Mouse (Mus musculus) kidney, adult 18-20 months (tissue): ENCODE results near the gene Gab1.

ENCODE experiments used
- DNase-seq: peaks from one replicate; pipeline ENCODE4 v3.0.0; 2021

Gab1 gene

DNA sequence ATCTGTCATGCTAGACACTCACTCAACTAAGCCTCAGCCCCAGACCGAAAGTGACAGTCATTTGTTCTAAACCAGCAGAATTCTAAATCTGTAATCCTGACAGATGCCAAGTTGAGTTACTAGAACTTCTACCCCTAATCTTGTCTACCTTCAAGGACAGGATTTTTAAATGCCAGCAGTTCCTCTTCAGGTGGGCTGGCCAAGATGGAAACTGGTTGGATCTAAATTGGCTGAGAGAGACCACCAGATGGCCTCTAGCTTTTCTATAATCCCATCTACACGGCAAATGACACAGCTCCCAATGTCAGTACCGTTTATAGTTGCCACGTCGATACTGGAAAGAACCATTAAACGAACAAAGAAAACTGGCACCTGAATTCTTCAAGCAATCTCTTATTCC, 8.9 kb downstream of the Gab1 start:
- no peak for DNase-seq

DNA sequence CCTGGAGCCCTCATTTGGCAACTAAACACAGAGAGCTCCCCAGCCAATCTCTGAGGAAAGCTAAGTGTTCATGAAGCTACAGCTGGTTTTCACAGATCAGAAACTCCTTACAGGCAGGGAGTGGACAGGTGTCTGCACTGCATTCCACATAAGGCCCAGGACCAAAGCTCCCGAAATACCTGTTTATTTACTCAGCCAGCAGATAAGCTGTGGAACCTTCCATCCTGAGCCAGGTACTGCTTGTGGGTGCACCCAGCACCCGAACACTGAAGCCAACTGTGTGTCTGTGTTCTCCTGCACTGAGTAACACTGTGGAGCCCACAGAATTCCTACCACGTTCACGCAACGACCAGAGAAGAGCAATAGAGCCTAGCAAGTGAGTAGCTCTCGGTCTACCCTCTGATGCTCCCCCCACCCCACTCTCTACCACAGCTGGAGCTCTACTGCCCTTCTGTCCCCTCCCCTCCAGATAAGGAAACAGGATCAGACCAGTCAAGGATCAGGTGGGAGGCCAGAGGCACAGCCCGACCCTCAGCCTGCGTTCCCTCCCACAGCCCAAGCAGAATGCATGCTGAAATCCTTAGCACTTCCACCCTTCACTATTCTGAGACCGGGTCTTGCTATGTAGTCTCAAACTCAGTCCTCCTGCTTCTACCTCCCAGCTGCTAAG, 9.6 kb downstream of the Gab1 start:
- DNase-seq: no peak

DNA sequence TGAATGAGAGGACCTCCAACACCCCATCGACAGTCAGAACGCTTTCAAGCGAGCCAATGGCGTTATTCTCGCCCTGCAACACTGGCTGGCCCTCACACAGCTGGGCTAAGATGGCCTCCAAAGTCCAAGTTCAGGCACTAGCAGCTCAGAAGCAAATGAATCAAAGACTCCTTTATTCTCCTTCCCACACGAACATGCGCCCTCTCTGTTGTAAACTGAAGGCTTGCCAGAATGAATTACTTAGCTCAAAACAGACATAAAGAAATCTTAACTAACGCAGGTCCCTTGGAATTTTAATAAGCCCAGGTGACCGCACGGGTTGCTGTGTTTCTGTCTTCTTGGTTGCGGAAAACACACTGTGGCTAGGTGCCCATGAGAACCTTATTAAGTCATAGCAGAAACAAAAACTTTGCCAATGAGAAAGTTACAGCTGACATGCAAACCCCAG, 10.4 kb downstream of the Gab1 start:
- DNase-seq: peak; percentile 14

DNA sequence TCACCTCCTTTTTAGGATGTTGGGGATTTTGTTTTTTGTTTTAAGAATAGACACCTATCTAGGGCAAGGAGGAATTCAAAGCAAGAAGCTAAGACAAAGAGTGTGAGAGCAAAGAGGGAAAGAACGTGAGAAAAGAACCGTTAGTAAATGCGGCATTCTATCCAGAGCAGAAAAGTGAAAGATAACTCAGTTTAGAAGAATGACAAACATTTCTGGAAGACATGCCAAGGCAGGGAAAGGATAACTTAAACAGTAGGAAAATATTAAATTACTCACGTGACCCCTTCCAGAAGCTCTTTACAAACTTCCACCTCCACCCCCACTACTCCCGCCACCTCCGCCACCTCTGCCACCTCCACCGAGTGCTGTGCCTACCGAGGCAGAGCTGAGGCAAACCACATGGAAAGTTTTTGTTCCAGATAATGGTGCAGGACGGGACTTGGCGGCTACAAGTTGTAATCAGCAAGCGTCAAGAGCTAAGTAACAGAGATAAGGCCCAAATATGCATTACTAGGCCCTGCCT, 11.5 kb downstream of the Gab1 start:
- DNase-seq: no peak

DNA sequence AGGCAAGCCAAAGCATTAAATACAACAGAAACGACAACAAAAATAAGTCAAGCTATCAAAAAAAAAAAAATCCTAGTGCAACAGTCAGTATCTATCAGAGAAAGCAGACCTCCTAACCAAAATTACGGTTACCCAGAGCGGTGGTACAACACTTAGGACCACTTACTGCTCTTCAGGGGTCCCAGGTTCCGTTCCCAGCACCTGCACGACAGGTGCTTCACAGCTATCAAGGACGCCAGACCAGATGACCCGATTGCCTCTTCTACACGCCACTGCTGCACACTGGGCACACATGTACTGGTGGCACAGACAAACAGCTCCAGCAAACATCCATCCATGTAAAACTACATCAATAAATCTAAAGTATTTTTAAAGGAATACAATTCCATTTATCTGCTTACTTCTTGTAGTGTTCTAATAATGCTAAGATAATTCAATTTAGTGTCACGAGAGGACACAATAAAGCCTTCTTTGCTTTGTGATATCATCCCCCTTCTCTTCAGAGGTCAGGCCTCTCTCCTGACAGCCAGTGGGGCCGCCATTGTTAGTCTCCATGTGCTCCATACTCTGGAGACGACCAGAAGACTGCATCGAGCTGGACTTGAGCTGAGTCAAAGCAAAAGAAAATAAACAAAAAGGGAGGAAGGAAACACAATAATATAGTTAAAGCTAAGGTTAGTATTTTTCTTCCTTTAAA, 12.2 kb downstream of the Gab1 start:
- no peak for DNase-seq

DNA sequence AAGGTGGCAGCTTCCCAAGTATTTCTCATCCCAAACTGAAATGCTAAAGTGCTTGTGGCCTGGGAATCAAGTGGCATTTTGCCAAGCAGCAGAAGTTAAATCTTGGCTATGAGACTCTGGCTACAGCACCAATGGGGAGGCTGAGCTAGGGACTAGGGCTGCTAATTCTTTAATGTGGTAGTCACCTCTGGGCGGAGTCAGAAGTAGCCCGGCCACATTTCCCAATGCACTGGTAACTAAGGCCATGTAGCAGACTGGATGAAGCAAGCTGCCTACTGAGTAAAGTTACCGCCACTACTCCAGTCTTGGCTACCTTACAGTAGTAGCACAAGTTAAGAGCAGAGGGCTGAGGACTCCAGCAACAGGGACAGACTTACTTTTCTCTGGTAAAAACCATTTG, 12.7 kb downstream of the Gab1 start:
- peak; percentile 38 for DNase-seq

DNA sequence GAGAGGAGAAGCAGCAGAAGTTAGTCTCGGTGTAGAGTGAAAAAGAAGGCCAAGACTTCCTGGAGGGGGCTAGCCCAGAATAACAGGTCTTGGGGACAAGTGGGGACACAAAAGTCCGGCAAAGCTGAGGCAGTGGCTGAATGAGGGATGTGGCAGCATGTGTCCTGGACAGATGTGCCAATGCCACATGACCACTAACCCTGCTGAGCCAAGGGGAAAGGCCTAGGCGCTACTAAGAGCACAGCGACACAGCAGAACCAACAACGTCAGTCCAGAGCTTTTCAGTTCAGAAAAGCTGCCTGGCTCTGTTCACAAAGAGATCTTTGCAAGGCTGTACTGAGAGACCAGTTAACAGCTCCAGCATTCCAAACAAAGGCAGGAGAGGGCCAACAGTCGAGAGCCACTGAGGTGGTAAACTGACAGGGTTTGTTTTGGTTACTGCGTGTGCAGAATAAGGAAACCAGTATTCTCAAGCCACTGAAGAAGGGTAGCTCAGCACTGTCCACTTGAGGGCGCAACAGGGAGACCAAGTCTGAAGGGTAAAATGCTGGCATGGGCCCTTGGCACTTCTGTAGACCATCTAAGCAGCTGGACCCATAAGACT, 15.0 kb downstream of the Gab1 start:
- no peak for DNase-seq

DNA sequence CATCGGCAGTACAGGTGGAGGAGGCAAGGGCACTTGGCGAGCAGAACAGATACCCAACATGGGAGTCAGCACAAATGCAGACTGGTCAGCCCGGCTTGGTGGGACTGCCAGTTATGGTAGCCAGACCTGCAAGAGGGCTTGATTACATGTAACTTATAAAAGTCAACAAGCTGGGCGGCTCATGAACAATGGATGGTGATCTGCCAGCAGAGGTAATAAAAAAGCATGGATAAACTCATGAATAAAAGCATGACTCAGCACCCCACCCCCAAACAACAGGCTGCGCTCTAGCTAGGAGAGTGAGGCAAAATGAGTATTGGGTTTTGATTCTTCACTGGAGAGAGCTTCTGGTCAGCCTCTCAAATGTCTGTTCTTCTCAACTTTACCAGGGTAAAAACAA, 16.9 kb downstream of the Gab1 start:
- DNase-seq: no peak

DNA sequence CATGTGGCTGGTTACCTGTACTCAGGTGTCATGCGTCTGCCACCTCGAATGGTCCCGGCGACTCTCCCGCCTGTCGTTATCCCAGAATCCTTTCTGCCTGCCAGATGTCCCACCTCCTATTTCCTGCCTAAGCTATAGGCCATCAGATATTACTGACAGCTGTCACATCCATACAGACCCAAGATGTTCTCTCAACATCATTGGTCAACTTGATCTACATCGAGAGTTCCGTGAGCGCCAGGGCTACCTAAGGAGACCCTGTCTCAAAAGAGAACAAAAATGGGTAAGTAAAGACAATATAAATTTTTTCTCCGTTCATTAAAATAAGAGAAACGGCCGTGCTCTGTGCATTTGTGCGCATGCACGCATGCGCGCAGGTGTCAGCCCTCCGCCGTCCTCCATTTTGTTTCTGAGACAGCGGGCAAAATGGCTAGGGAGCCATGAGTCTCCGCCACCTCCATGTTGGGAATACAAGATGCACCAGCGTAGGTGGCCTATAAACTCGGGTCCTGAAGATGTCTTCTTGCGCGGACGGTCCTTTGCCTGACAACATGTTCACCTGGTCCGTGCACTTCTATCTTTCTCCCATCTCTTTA, 21.0 kb downstream of the Gab1 start:
- DNase-seq: no peak

DNA sequence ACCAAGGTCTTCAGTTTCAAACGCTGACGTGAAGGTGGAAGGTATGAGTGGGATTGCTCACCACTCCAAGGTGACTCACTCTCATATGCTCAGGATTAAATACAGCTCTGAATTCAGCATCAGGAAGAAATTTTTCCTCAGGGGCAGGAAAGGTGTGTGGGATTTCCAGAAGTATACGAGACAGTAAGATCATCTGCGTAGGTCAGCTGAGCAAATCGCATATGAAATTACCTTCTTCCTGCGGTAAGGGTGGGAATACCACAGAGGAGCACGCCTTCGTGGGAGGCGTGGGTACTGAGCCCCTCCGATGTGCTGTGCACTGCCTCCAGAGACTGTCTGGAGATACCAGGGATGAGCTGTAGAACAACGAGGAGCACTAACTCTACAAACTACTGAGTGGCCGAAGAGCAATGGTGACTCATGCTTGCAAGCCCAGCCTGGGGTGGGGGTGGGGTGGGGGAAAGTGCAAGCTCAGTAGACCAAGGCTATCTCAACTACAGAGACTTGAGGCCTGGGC, 22.4 kb downstream of the Gab1 start:
- no peak for DNase-seq

DNA sequence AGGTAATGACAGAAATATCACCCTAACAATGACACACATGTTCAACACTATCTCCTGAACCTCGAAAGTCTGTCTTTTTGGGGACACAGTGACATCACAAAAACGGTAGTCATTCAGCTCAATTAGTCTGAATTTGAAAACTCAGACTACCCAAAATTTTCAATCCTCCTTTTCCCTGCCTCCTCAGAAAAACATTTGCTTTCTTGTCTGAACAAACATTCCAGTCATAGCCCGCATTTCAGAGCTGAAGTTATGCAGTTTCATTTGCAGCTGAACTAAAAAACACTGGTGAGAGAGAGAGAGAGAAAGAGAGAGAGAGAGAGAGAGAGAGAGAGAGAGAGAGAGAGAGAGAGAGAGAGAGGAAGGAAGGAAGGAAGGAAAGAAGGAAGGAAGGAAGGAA, 23.2 kb downstream of the Gab1 start:
- DNase-seq: no peak

DNA sequence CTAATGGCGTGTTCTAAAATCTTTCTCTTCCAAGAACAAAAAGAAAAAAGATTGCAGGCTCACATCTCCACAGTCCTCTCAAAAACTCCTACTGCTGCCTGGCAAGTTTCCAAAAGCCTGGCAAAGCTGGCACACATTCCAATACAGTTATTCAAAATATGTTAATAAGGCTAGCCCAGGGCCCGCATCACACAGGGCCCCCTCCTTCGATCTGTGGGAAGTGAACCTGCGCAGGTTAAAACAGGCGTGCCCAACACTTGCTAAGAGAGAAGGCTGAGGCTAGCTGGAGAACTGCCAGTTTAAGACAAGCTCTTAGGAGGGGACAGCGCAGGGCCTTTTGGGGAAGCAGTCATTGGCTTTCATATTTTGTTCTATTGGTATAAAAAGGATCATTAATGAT, 23.7 kb downstream of the Gab1 start:
- peak; percentile 75 for DNase-seq

DNA sequence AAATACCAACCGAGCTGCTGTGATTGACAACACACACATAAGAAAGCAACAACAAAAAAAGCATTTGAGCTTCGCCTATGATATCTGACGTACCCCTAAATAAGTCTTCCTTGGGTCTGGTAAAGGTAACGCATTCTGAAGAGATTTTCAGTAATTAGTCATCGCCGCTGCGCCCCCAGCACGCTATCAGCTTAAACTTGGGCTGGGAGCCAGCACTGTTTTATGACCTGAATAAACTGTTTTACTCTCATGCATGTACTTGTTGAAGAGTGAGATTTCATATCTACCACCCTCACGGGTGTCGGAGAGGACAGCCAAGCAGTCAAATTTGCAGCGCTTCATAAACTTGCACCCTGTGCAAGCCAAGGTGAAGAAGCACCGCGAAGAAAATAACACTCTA, 26.7 kb downstream of the Gab1 start:
- DNase-seq: no peak

DNA sequence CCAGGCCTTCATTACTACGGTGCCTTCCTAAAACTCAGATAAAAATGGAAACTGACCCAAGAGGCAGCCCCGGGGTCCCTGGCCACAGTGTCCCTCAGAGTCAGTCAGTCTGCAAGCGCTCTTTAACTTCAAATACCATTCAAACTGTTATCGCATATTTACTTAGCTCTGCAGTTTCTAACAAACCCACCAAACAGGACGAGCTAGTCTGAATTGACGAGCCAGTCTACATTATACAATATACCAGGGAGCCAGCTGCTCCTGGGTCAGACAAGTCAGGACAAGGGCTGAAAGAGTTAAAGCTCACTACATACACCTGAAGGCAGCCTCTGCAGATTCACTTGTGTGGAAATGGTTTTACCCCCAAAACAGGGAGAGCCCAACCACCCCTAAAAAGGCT, 27.1 kb downstream of the Gab1 start:
- no peak for DNase-seq

DNA sequence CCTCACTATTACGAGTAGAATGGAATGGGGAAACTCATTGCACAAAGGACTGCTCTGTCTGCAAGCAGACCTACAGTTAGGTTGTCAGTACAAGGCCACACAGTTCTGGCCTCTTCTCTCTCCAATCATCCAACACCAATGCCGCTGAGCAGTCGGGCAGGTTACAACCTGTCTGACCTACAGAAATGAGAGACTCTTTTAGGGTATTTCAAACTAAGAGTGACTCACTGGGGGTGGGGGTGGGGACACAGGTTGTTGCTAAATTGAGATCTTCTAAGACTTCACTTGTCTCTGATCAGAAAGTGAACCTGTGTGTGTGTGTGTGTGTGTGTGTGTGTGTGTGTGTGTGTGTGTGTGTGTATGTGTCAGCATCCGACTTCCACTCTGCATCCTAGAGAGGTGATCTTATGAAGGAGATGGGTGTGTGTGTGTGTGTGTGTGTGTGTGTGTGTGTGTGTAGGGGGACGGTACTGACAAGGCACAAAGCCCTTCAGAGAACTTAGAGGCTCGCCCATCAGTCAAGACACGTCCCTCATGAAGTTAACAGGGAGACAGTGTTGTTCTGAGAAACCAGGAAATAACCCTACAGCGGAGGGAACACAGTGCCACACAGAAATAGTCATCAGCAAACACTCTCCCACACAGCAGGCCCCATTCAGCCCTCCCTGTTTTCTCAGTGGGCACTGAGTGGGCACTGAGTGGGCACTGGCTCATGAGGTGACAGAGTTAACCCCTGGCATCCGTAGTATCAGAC, 27.7 kb downstream of the Gab1 start:
- DNase-seq: no peak

DNA sequence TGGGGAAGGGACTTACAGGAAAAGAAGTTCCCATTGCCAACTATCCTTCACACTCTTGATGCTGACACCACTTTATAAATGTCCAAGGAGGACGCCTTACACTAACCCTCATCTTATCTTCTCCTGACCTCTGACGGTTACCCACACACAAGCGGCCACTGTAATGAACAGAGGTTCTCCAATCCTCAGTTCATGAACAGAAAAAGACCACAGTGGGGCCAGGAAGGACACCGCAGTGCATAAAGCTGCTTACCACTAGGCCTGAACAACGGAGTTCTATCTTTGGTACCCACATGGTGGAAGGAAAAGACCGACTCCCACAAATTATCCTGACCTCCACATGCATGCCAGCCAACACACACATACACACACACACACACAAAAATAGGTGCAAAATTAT, 28.7 kb downstream of the Gab1 start:
- DNase-seq: no peak

DNA sequence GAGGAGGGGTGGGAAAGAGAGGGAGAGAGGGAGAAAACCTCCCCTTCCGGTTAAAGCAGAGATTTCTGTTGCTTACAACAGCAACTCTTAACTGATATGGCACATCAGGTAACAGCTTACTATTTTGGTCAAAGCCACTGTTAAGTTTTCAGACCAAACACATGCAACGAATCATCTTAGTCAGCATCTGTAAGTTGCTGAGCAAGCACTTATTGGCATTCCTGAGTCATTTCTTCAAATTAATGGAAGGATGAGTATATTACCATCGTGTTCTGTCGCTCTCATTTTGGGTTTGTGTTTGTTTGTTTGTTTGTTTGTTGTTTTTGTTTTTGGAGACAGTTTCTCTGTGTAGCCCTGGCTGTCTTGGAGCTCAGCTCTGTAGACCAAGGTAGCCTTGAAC, 30.3 kb downstream of the Gab1 start:
- no peak for DNase-seq

DNA sequence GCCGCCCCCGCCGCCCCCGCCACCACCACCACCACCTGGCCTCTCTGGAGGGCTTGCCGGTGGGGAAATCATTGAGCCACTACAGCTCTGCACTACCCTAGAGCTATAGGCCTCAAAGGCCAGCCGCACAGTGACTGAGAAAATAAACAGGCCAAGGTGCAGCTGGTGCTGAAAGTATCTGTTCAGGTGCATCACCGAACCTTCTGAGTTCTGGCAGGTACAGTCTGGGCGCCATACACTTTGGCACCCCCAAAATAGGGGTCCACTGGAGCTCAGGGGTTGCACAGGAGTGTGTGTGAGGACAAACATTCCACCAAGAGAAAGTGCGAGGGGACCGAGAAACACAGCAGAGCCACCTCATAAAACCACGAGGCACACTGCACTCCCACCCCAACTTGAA, 31.7 kb downstream of the Gab1 start:
- DNase-seq: no peak

DNA sequence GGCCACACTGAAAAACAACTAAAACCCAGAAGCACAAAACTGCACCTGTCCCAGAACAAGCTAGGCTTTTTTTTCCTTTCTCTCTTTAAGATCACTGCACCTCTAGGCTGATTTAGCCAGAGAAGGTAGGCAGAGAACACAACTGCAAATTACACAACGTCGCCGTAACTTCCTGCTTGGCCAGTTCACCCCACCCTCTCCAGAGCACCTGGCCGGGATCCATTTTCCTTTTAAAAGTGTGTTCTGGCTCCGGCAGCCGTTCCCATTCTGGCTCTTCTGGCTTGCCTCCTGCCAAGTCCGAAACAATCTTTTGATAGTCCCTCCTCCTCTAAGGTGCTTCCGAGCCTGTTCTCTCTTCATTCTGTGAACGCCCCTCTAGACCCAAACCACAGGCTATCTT, 32.4 kb downstream of the Gab1 start:
- DNase-seq: peak; percentile 70

DNA sequence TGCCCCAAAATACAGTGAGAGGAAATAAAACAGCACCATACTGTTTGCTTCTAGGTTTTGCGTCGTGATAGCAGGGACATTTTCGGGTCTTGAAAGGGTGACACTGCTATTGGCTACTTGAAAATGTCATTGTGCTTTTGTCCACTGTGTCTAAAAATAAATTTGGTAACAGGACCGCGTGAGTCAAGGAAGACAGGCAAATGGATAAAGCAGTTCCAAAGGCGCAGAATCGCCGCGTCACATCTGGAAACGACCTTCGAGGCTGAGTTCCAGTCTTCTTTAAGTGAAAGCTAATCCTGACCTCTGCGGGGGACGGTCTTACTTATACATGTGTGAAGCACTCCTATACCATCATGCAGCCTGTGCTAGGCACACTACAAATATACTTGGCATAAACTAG, 35.0 kb downstream of the Gab1 start:
- no peak for DNase-seq

DNA sequence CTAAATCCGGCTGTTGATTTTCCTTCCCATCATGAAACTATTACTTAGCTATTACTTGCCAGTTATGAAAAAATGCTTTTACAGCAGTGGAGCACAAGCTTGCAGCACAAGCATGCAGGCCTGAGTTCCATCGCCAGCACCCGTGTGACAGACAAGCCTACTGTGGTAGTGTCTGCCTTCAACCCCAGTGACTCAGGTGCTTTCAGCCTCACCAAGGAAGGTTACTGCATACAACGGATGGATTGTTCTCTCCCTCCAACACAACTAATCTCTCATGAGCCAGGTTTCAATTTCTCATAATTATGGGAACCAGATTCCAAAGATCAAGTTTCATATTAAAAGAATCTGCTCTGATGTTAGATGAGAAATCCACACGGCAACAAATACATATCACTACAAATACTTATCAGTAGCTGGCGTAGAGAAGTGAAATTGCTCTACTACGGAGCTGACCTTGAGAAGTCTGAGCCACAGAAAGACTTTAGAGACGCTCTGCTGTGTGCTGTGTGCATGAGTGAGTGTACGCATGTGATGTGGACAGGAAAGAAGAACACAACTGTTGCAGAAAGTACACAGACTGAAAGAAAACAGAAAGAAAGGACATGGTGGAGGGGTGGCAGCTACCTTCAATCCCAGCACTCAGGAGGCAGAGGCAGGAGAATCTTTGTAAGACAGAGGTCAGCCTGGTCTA, 36.4 kb downstream of the Gab1 start:
- no peak for DNase-seq

DNA sequence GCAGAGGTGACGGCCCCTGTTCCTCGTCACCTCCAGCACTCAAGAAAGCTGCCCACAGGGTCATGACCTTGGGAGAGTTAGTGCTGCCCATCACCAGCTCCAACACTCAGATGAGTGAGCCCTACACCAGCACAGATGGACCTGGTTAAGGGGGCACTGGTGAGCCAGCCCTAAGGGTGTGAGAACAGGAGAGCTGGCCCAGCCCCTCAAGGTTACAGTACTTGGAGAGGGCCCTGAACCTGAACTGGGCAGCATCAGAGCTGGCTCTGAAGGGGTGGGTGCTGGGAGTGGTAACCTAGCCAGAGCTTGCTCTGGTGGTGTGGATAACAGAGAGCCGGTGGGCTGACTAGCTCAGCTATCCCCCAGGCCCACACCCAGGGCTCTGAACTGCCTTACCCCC, 37.8 kb downstream of the Gab1 start:
- DNase-seq: no peak
